ENCODE assay signal across 9 mouse cellular contexts in the genomic region with DNA sequence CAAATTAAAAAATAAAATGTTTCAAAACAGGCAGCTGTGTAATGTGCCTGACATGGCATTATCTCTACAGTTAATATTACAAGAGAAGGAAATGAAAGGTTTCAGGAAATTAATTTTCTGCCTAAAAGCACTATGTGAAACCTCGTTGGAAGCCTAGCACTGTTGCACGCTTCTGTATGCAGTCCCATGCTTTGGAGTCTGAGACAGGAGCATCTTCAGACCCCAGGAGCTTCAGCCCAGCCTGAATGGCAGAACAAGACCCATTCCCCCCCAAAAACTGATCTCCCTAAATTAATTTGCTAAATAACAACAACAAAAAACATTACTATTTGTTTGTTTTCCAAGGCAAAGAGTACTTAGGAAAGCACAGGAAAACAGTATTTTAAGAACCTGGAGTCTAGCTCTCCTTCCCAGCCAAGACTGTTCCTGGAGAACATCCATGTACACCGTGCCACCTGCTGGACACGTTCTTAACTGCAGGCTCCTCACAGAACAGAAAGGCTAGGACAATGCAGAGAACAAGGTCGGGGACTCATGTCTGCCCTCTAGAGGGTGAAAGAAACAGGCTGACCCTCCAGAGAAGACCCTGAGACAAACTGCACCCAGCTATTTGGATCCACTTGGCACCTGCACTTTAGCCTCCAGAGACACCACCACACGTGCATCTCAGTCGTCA. TPM values are rescaled to one million over a fixed set of nuclear protein-coding genes. Genes with fewer than 3 reads are reported as not detected.
A peak's percentile ranks its signal among the peaks of the same experiment; 100 is the strongest.
DNase-seq lines count a peak whose midpoint lies in the region; ATAC-seq and TF ChIP-seq lines count a peak whose summit lies in the region.
"Not testable (repeated sequence)": the region's sequence is repeated elsewhere in the genome, so short reads cannot be mapped to it uniquely, and the experiment has no call there.
"Had no signal": no experiment of that assay in that cellular context is flagged by ENCODE, and none has a peak within 500 bp of the region (broad histone marks: within the 10 kb centered on the region; RNA-seq: fewer than 3 reads in every experiment).

No protein-coding gene starts in this region.

- not testable (repeated sequence) for H3K9me3 ChIP-seq in hindbrain, postnatal 0 days (ENCODE audit: low read length)

- peak; percentile 77 for DNase-seq in R1 (ENCODE audit: low read depth, low spot score)
- DNase-seq in cerebellum, postnatal 14 days: peak; percentile 90 to 94
- DNase-seq in frontal cortex, postnatal 36 days (ENCODE audit: low spot score in 2 of 2): peak; percentile 85 to 88
- peak; percentile 86 for DNase-seq in hindbrain, postnatal 0 days (ENCODE audit: low spot score)
- peak; percentile 74 to 78 for DNase-seq in layer of hippocampus, postnatal 36 days
- DNase-seq in lung, postnatal 36 days: peak; percentile 91
- DNase-seq in right cerebral cortex, adult 2 months (ENCODE audit: low spot score in 2 of 2): peak; percentile 91 to 93
- DNase-seq in urinary bladder, postnatal 10 days (ENCODE audit: low spot score): peak; percentile 19

- not testable (repeated sequence) for H3K4me3 ChIP-seq in hindbrain, postnatal 0 days (ENCODE audit: low read length)

- TF ChIP-seq CTCF in hindbrain, postnatal 0 days (IDR thresholded peaks at IDR 0.05; ENCODE audit: low read depth): peak; percentile 81

- H3K9ac ChIP-seq in hindbrain, postnatal 0 days (replicated peaks; ENCODE audit: low read length): not testable (repeated sequence)

- H3K4me2 ChIP-seq in hindbrain, postnatal 0 days (ENCODE audit: low read depth, low read length): not testable (repeated sequence)

- WGBS in hindbrain, postnatal 0 days: 20% methylated on average over 6 of the region's 7 CpGs

- H3K27me3 ChIP-seq in hindbrain, postnatal 0 days (ENCODE audit: insufficient read depth, low read length): not testable (repeated sequence)

- not testable (repeated sequence) for H3K27ac ChIP-seq in hindbrain, postnatal 0 days

- peak; percentile 86 for ATAC-seq in hindbrain, postnatal 0 days

- H3K36me3 ChIP-seq in hindbrain, postnatal 0 days (ENCODE audit: insufficient read depth, low read length): not testable (repeated sequence)

- not testable (repeated sequence) for H3K4me1 ChIP-seq in hindbrain, postnatal 0 days (ENCODE audit: insufficient read depth, low read length)

RNA-seq across cellular contexts. Expression of gene Fthl17b, which starts 14.5 kb away (rescaled TPM):
- total RNA-seq in hindbrain, postnatal 0 days (2014; rRNA removed): not detected in 2 replicates
- polyA plus RNA-seq in hindbrain, postnatal 0 days (2015; fragmentation: Nextera tagmentation; extraction: Ambion mirVana): not detected in 2 replicates
- not detected for total RNA-seq in layer of hippocampus, postnatal 36 days (2021)
- polyA plus RNA-seq: myocyte had no signal

RNA-seq across cellular contexts. Expression of gene Fthl17c, which starts 28.1 kb away (rescaled TPM):
- total RNA-seq in hindbrain, postnatal 0 days (2014; rRNA removed): not detected in 2 replicates
- not detected in 2 replicates for polyA plus RNA-seq in hindbrain, postnatal 0 days (2015; fragmentation: Nextera tagmentation; extraction: Ambion mirVana)
- total RNA-seq in layer of hippocampus, postnatal 36 days (2021): not detected
- polyA plus RNA-seq: myocyte had no signal

RNA-seq across cellular contexts. Expression of gene Fthl17d, which starts 38.3 kb away (rescaled TPM):
- total RNA-seq in hindbrain, postnatal 0 days (2014; rRNA removed): not detected in 2 replicates
- not detected in 2 replicates for polyA plus RNA-seq in hindbrain, postnatal 0 days (2015; fragmentation: Nextera tagmentation; extraction: Ambion mirVana)
- total RNA-seq in layer of hippocampus, postnatal 36 days (2021): not detected
- polyA plus RNA-seq: myocyte had no signal

RNA-seq across cellular contexts. Expression of gene B630019K06Rik, which starts 56.1 kb away (rescaled TPM):
- 94.8 and 110 TPM in 2 replicates for total RNA-seq in hindbrain, postnatal 0 days (2014; rRNA removed)
- polyA plus RNA-seq in hindbrain, postnatal 0 days (2015; fragmentation: Nextera tagmentation; extraction: Ambion mirVana): 29.4 and 30.0 TPM in 2 replicates
- 10 to 100 TPM; 29.7 to 31.9 TPM for total RNA-seq in layer of hippocampus, postnatal 36 days (2021)

Comparison
In these comparisons a context has a peak if more than half of its experiments do, and no peak if none do; other contexts are left out.
1. DNase-seq: peak in every context shown above with its lines; median percentile 92 in cerebellum, postnatal 14 days; 92 in right cerebral cortex, adult 2 months; 91 in lung, postnatal 36 days; 86 in frontal cortex, postnatal 36 days; 86 in hindbrain, postnatal 0 days; 77 in R1; 76 in layer of hippocampus, postnatal 36 days; 19 in urinary bladder, postnatal 10 days.